Mouse (Mus musculus) hindbrain, embryonic 13.5 days (tissue): ENCODE results near the gene Aldh1a1. TPM values are rescaled to one million over a fixed set of nuclear protein-coding genes. Genes with fewer than 3 reads are reported as not detected.
A peak's percentile ranks its signal among the peaks of the same experiment; 100 is the strongest.

Experiments
- ATAC-seq: fragments of 200-750 bp; cut with Nextera tagmentation; 2 replicates; pipeline ENCODE4 v1.8.0; 2017; ENCODE audit warnings: moderate TSS enrichment; ENCODE audit not compliant: low FRiP score
- H3K27ac ChIP-seq: fragments of 300-500 bp; sonication (generic); 2 replicates; pipeline ENCODE4 v1.5.1; 2015; ENCODE audit warnings: inconsistent platforms, mild to moderate bottlenecking, moderate library complexity
- H3K27me3 ChIP-seq: fragments of 300-500 bp; sonication (generic); 2 replicates; pipeline ENCODE4 v1.6.1; 2015; ENCODE audit warnings: mild to moderate bottlenecking, inconsistent platforms
- H3K36me3 ChIP-seq: fragments of 300-500 bp; sonication (generic); 2 replicates; pipeline ENCODE4 v1.6.1; 2015; ENCODE audit warnings: mild to moderate bottlenecking, inconsistent platforms
- H3K4me1 ChIP-seq: fragments of 300-500 bp; sonication (generic); replicated peaks from 2 replicates; pipeline ENCODE4 v1.6.1; 2015; ENCODE audit warnings: inconsistent platforms
- H3K4me2 ChIP-seq: fragments of 300-500 bp; sonication (generic); 2 replicates; pipeline ENCODE4 v1.6.1; 2015; ENCODE audit warnings: inconsistent platforms, mild to moderate bottlenecking, moderate library complexity
- H3K4me3 ChIP-seq: fragments of 300-500 bp; sonication (generic); 2 replicates; pipeline ENCODE4 v1.5.1; 2015; ENCODE audit warnings: mild to moderate bottlenecking, inconsistent platforms
- H3K9ac ChIP-seq: fragments of 300-500 bp; sonication (generic); 2 replicates; pipeline ENCODE4 v1.6.1; 2015; ENCODE audit warnings: mild to moderate bottlenecking, inconsistent platforms
- H3K9me3 ChIP-seq: fragments of 300-500 bp; sonication (generic); 2 replicates; pipeline ENCODE4 v1.6.1; 2016; ENCODE audit warnings: inconsistent platforms
- WGBS: fragments of 180-500 bp; shearing (Covaris S2); methylation state at CpG from one replicate; pipeline ENCODE4 v1.1.7; 2015; 5-methylcytosine and 5-hydroxymethylcytosine counted together
- polyA plus RNA-seq: library from polyadenylated mRNA; unstranded; fragments of >200 nt; fragmentation: Nextera tagmentation; extraction: Ambion mirVana; gene quantifications from 2 replicates; pipeline ENCODE4 v1.2.1, GENCODE M21; 2015

The Aldh1a1 gene
- 0.94 and 1.3 TPM in 2 replicates for polyA plus RNA-seq

- Histone ChIP-seq H3K27me3 (no peaks in the 10 kb centered on the region), H3K9ac (no peak within 1 kb of the TSS), H3K9me3 (no peaks in the 10 kb centered on the region), H3K4me3 (no peak within 1 kb of the TSS), H3K4me1 (no peaks in the 10 kb centered on the region), H3K27ac (no peak within 1 kb of the TSS), H3K4me2 (no peak within 1 kb of the TSS), H3K36me3 (no peaks in the 10 kb centered on the region)
- ATAC-seq = no peak
- 79% methylated on average over 2 of the region's 2 CpGs for WGBS
Measured at GRCm38 (mm10) chr19:20492491-20492890, at the start of gene Aldh1a1. TSS of gene Aldh1a1 (plus strand) at chr19:20492715.

DNA sequence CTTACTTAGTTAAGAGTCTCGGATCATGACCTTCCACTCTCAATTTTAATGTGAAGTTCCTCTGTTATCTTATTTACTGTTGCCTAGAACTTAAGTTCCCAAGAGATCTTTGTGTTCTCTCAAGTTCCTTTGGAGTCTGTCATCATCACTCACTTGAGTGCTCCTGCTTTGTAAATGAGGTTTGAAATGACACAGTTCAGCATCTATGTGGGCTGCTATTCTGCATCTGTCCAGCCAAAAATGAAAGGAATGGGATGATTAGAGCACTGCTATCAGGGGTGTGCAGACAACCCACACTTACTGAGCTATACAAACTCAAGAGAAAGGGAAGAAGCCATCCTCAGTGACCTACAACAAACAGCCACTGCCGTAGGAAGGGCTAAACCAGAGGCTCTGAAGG, 44.7 kb upstream of the Aldh1a1 start:
- Histone ChIP-seq H3K27ac (no peak overlapping the region), H3K4me1 (no peaks in the 10 kb centered on the region), H3K4me2 (no peak overlapping the region), H3K27me3 (no peaks in the 10 kb centered on the region), H3K4me3 (no peak overlapping the region), H3K36me3 (no peaks in the 10 kb centered on the region), H3K9me3 (no peaks in the 10 kb centered on the region), H3K9ac (no peak overlapping the region)
- 86% methylated on average over 2 of the region's 2 CpGs for WGBS
- no peak for ATAC-seq

- ATAC-seq = peak; percentile 71; the same call in 1 of the 2 replicates
- no peak overlapping the region for H3K27ac ChIP-seq
- H3K9ac ChIP-seq = no peak overlapping the region
- H3K4me2 ChIP-seq = no peak overlapping the region
- no peaks in the 10 kb centered on the region for H3K4me1 ChIP-seq
- no peak overlapping the region for H3K4me3 ChIP-seq
- H3K27me3 ChIP-seq = no peaks in the 10 kb centered on the region
- H3K9me3 ChIP-seq = no peaks in the 10 kb centered on the region
- H3K36me3 ChIP-seq = no peaks in the 10 kb centered on the region
Measured at GRCm38 (mm10) chr19:20449546-20449945, 43.0 kb upstream of the Aldh1a1 start.

DNA sequence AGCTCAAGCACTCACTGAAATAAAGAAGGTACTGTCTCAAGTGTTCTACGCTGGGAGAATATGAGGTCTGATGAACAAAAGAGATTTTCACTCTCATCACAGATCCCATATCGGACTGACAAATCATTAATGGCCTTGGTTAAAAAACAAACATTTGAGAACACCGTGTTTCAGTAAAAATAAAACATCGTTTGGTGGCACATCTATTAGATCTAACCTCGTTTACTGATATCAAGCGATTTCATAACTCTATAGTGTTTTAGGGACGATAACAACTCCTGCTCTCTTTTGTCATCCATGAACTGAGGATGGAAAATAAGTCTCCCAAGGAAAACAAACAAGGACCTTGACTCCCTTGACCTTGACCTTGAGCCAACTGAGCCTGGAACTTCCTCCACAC, 41.5 kb upstream of the Aldh1a1 start:
- H3K27me3 ChIP-seq = no peaks in the 10 kb centered on the region
- H3K27ac ChIP-seq = no peak overlapping the region
- H3K36me3 ChIP-seq = no peaks in the 10 kb centered on the region
- no peak overlapping the region for H3K9ac ChIP-seq
- ATAC-seq = no peak
- H3K9me3 ChIP-seq = no peaks in the 10 kb centered on the region
- no peaks in the 10 kb centered on the region for H3K4me1 ChIP-seq
- 88% methylated on average over 7 of the region's 7 CpGs for WGBS
- H3K4me3 ChIP-seq = no peak overlapping the region
- H3K4me2 ChIP-seq = no peak overlapping the region

GRCm38 (mm10) chr19:20484497-20484896, 8.0 kb upstream of the Aldh1a1 start:
- no peaks in the 10 kb centered on the region for H3K27me3 ChIP-seq
- 89% methylated on average over 1 of the region's 1 CpGs for WGBS
- H3K9me3 ChIP-seq = no peaks in the 10 kb centered on the region
- H3K4me1 ChIP-seq = no peaks in the 10 kb centered on the region
- no peak overlapping the region for H3K9ac ChIP-seq
- no peaks in the 10 kb centered on the region for H3K36me3 ChIP-seq
- no peak overlapping the region for H3K27ac ChIP-seq
- no peak overlapping the region for H3K4me3 ChIP-seq
- ATAC-seq = no peak
- no peak overlapping the region for H3K4me2 ChIP-seq

DNA sequence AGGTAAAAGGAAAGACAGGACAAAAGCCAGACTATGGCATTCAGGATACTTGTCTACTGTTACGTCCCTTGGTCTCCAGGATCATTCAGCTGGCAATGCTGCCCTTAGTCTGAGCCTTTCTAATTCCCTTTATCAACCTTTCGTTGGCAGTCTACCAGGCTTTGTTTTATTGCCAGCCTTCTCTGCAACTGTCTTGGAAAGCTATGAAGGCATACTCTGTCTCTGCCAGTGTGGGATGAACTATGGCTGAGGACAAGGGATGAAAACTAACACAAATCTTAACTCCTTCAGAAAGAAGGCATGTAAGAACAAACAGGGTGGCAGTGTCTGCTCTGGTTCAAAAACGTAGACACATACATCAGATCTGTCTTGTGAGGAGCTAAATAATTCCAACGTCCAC, 565 bp upstream of the Aldh1a1 start:
- Histone ChIP-seq H3K27ac (no peak overlapping the region), H3K4me3 (no peak overlapping the region), H3K9ac (no peak overlapping the region), H3K4me1 (no peaks in the 10 kb centered on the region), H3K4me2 (no peak overlapping the region), H3K36me3 (no peaks in the 10 kb centered on the region), H3K27me3 (no peaks in the 10 kb centered on the region), H3K9me3 (no peaks in the 10 kb centered on the region)
- no peak for ATAC-seq
- WGBS = 78% methylated on average over 4 of the region's 4 CpGs

DNA sequence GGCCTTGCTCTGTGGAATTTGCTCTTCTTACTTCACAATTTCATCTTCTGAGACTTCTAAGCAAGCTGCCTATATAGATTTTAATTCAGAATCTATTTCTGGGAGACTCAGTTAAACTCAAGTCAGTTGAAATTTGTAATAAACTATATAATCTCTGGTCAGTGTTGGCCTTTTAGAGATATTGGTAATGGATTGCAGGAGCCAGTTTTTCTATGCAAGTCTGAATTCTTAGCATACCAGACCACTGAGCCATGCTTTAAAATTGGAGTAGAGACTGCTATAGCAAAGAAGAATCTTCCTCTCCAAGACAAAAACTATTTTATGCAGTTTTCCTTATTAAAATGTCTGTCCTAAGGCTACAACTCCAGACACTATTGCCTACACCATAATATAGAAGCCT, 4.0 kb downstream of the Aldh1a1 start:
- no peaks in the 10 kb centered on the region for H3K36me3 ChIP-seq
- H3K9ac ChIP-seq = no peak overlapping the region
- H3K27ac ChIP-seq = no peak overlapping the region
- no peak overlapping the region for H3K4me2 ChIP-seq
- no peaks in the 10 kb centered on the region for H3K4me1 ChIP-seq
- ATAC-seq = no peak
- H3K27me3 ChIP-seq = no peaks in the 10 kb centered on the region
- no peaks in the 10 kb centered on the region for H3K9me3 ChIP-seq
- H3K4me3 ChIP-seq = no peak overlapping the region

DNA sequence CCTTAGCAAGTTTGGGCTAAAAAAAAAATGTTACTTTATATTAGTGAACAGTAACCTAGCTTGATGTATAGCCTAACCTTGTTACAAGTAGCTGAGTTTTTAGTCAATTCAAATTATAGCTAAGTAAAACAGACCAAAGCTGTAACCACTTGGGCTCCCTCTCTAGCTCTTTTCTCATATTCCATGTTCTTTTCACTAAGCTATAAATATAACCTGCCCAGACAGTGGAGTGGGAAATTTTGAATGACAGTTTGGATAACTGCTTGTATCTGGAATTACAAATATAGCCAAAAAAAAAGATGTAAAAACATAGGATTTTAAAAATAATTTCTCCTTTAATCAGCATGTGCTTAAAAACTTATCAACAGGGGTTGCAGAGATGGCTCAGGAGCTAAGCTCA, 12.8 kb downstream of the Aldh1a1 start:
- ATAC-seq = no peak
- no peak overlapping the region for H3K4me2 ChIP-seq
- no peak overlapping the region for H3K9ac ChIP-seq
- no peaks in the 10 kb centered on the region for H3K27me3 ChIP-seq
- no peak overlapping the region for H3K4me3 ChIP-seq
- H3K9me3 ChIP-seq = no peaks in the 10 kb centered on the region
- no peak overlapping the region for H3K27ac ChIP-seq
- H3K4me1 ChIP-seq = peaks cover 6% of the 10 kb centered on the region; the same call in 1 of the 2 replicates
- no peaks in the 10 kb centered on the region for H3K36me3 ChIP-seq

DNA sequence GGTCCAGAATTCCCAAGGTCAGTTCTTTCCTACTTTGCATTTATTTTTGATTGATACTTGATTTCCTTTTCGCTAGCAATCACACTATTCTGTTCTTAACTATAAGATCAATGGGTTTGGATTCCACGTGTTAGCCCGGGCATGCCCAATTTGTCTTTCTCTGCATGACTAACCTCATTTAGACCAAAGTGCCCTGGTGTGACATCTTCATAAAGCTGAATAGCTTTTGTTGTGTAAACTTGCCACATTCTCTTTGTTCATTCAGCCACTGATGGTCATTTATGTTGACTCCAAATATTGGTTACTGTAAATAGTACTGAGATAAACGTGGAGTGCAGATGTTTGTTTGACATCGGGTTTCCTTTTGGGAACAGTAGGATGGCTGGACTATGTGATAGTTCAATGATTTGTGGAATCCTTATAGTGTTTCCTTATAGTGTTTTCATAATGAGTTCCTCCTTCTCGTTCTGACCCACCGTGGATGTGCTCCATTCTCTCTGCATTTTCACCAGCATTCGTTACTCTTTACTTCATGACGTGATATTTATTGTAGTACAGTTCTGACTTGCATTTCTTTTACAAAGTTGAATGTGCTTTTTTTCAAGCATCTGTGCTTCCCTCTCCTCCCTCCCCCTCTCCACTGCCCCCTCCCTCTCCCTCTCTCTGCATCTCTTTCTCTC, 14.6 kb downstream of the Aldh1a1 start:
- H3K36me3 ChIP-seq = no peaks in the 10 kb centered on the region
- no peak overlapping the region for H3K27ac ChIP-seq
- H3K4me1 ChIP-seq = peaks cover 6% of the 10 kb centered on the region; the same call in 1 of the 2 replicates
- 14% methylated on average over 9 of the region's 9 CpGs for WGBS
- H3K4me2 ChIP-seq = peak overlapping the region; percentile 25; the same call in 1 of the 2 replicates
- no peak overlapping the region for H3K9ac ChIP-seq
- no peak overlapping the region for H3K4me3 ChIP-seq
- peak; percentile 54; the same call in 1 of the 2 replicates for ATAC-seq
- no peaks in the 10 kb centered on the region for H3K27me3 ChIP-seq
- H3K9me3 ChIP-seq = no peaks in the 10 kb centered on the region

DNA sequence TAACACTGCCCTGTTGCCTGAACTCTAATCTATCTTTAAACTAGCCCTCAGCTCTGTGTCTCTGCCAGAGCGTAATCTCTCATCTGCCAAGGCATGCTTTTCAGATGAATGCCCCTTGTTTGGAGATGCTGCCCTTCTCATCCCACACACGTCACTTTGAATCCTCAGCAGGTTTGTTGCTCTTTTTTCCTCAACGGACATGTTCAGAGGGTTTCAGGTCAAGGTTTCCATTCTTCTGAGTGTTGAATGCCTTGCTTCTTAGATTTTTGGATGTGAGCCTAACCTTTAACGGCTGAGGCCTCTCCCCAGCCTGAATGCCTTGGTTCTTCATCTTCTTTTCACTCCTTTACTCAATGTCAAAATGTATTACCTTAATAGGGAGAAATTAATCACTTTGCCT, 16.1 kb downstream of the Aldh1a1 start:
- H3K4me1 ChIP-seq = peaks cover 6% of the 10 kb centered on the region; the same call in 1 of the 2 replicates
- H3K9me3 ChIP-seq = no peaks in the 10 kb centered on the region
- no peak overlapping the region for H3K27ac ChIP-seq
- no peaks in the 10 kb centered on the region for H3K27me3 ChIP-seq
- no peaks in the 10 kb centered on the region for H3K36me3 ChIP-seq
- no peak overlapping the region for H3K4me2 ChIP-seq
- no peak for ATAC-seq
- no peak overlapping the region for H3K4me3 ChIP-seq
- H3K9ac ChIP-seq = no peak overlapping the region
- WGBS = 25% methylated on average over 4 of the region's 4 CpGs

DNA sequence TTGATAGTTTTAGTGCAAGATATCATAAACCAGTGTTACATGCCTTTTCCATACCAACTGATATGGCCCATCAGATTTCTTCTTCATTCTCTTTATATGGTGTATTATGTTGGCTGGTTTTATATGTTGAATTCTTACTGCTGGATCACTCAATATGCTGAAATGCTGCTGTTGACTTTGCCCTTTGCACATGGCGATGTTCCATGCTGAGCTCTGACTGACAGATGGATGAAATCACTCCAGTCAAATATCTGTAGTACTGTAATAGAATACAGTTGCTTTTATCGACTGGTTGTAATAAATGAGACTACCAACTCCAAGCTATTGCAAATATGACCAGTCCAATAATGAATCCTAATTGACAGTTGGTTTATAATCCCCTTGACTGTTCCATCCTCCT, 19.5 kb downstream of the Aldh1a1 start:
- Histone ChIP-seq H3K27ac (no peak overlapping the region), H3K9ac (no peak overlapping the region), H3K4me2 (no peak overlapping the region), H3K9me3 (no peaks in the 10 kb centered on the region), H3K36me3 (no peaks in the 10 kb centered on the region), H3K27me3 (no peaks in the 10 kb centered on the region), H3K4me3 (no peak overlapping the region), H3K4me1 (peaks cover 5% of the 10 kb centered on the region; the same call in 1 of the 2 replicates)
- no peak for ATAC-seq
- WGBS = 88% methylated on average over 2 of the region's 2 CpGs

- WGBS = 91% methylated on average over 2 of the region's 2 CpGs
- Histone ChIP-seq H3K27me3 (no peaks in the 10 kb centered on the region), H3K4me2 (no peak overlapping the region)
Measured at GRCm38 (mm10) chr19:20513181-20513580, 20.7 kb downstream of the Aldh1a1 start.

GRCm38 (mm10) chr19:20513688-20514361, 21.3 kb downstream of the Aldh1a1 start:
- 76% methylated on average over 6 of the region's 6 CpGs for WGBS
- no peak overlapping the region for H3K9ac ChIP-seq
- H3K4me1 ChIP-seq = no peaks in the 10 kb centered on the region
- no peak for ATAC-seq
- no peak overlapping the region for H3K27ac ChIP-seq
- no peaks in the 10 kb centered on the region for H3K9me3 ChIP-seq
- H3K4me3 ChIP-seq = no peak overlapping the region
- H3K27me3 ChIP-seq = no peaks in the 10 kb centered on the region
- H3K36me3 ChIP-seq = no peaks in the 10 kb centered on the region
- H3K4me2 ChIP-seq = no peak overlapping the region

More at GRCm38 (mm10) chr19:20513181-20513580, 20.7 kb downstream of the Aldh1a1 start:
- Histone ChIP-seq H3K9me3 (no peaks in the 10 kb centered on the region), H3K4me1 (0 out of 2 replicates have a peak, but pooled peaks cover 4% of the 10 kb centered on the region), H3K9ac (no peak overlapping the region), H3K27ac (no peak overlapping the region), H3K4me3 (no peak overlapping the region), H3K36me3 (no peaks in the 10 kb centered on the region)
- no peak for ATAC-seq
